Mouse (Mus musculus) forebrain, embryonic 11.5 days (tissue): ENCODE results near the gene Kin. TPM values are rescaled to one million over a fixed set of nuclear protein-coding genes. Genes with fewer than 3 reads are reported as not detected.

Source experiments
- ATAC-seq: fragments of 200-750 bp; cut with Nextera tagmentation; replicated peaks from 2 replicates; pipeline ENCODE4 v1.8.0; 2017; ENCODE audit warnings: moderate TSS enrichment; ENCODE audit not compliant: low FRiP score
- DNase-seq: peaks from one replicate; pipeline ENCODE4 v3.0.0-alpha.2; 2017; ENCODE audit warnings: low spot score
- H3K27ac ChIP-seq: fragments of 300-500 bp; sonication (generic); 2 replicates; pipeline ENCODE4 v1.5.1; 2014; ENCODE audit warnings: low read depth, low read length
- H3K27me3 ChIP-seq: fragments of 300-500 bp; sonication (generic); 2 replicates; pipeline ENCODE4 v1.6.1; 2014; ENCODE audit warnings: mild to moderate bottlenecking, low read length, mixed read lengths; ENCODE audit not compliant: control insufficient read depth, insufficient read depth
- H3K36me3 ChIP-seq: fragments of 300-500 bp; sonication (generic); 2 replicates; pipeline ENCODE4 v1.6.1; 2014; ENCODE audit warnings: mild to moderate bottlenecking, low read length, moderate library complexity, mixed read lengths; ENCODE audit not compliant: control insufficient read depth, insufficient read depth
- H3K4me1 ChIP-seq: fragments of 300-500 bp; sonication (generic); replicated peaks from 2 replicates; pipeline ENCODE4 v1.6.1; 2014; ENCODE audit warnings: low read length, mixed read lengths; ENCODE audit not compliant: control insufficient read depth, insufficient read depth
- H3K4me2 ChIP-seq: fragments of 300-500 bp; sonication (generic); 2 replicates; pipeline ENCODE4 v1.6.1; 2014; ENCODE audit warnings: low read depth, mild to moderate bottlenecking, low read length, moderate library complexity, mixed read lengths; ENCODE audit not compliant: severe bottlenecking
- H3K4me3 ChIP-seq: fragments of 300-500 bp; sonication (generic); 2 replicates; pipeline ENCODE4 v1.5.1; 2014; ENCODE audit warnings: low read depth, low read length
- H3K9ac ChIP-seq: fragments of 300-500 bp; sonication (generic); 2 replicates; pipeline ENCODE4 v1.6.1; 2014; ENCODE audit warnings: low read length
- H3K9me3 ChIP-seq: fragments of 300-500 bp; sonication (generic); 2 replicates; pipeline ENCODE4 v1.6.1; 2016; ENCODE audit warnings: low read length, mixed read lengths; ENCODE audit not compliant: control insufficient read depth
- WGBS: fragments of 180-500 bp; shearing (Covaris S2); extraction: QIAGEN DNeasy Blood & Tissue Kit; methylation state at CpG from one replicate; pipeline ENCODE4 v1.1.7; 2014; 5-methylcytosine and 5-hydroxymethylcytosine counted together
- polyA plus RNA-seq: library from polyadenylated mRNA; unstranded; fragments of >200 nt; fragmentation: Nextera tagmentation; extraction: Ambion mirVana; gene quantifications from 2 replicates; pipeline ENCODE4 v1.2.1, GENCODE M21; 2014

Kin gene
- polyA plus RNA-seq, 1 experiment from 2014 or later, result 40.4 TPM

- WGBS, result 88% methylated on average over 4 of the region's 4 CpGs
- Histone ChIP-seq H3K36me3 (no peaks in the 10 kb centered on the region), H3K9me3 (no peaks in the 10 kb centered on the region), H3K9ac (no peak overlapping the region), H3K4me2 (no peak overlapping the region), H3K27me3 (no peaks in the 10 kb centered on the region), H3K4me3 (no peak overlapping the region), H3K4me1 (no peaks in the 10 kb centered on the region), H3K27ac (no peak overlapping the region)
- DNase-seq (no peak), ATAC-seq (no peak)
Observed at GRCm38 (mm10) chr2:10126122-10126521, 45.7 kb downstream of the Kin start.

- WGBS, result 90% methylated on average over 5 of the region's 5 CpGs
- H3K4me2 ChIP-seq, result no peak overlapping the region
- no peak overlapping the region for H3K27ac ChIP-seq
- no peak for DNase-seq
- no peak for ATAC-seq
- no peaks in the 10 kb centered on the region for H3K4me1 ChIP-seq
- no peaks in the 10 kb centered on the region for H3K9me3 ChIP-seq
- no peak overlapping the region for H3K4me3 ChIP-seq
- H3K36me3 ChIP-seq, result no peaks in the 10 kb centered on the region
- no peak overlapping the region for H3K9ac ChIP-seq
- H3K27me3 ChIP-seq, result no peaks in the 10 kb centered on the region
Observed at GRCm38 (mm10) chr2:10127471-10127870, 47.1 kb downstream of the Kin start.

- ATAC-seq (no peak), DNase-seq (no peak)
- Histone ChIP-seq H3K4me2 (no peak overlapping the region), H3K27ac (no peak overlapping the region), H3K9me3 (no peaks in the 10 kb centered on the region), H3K4me3 (no peak overlapping the region), H3K27me3 (no peaks in the 10 kb centered on the region), H3K36me3 (no peaks in the 10 kb centered on the region), H3K4me1 (no peaks in the 10 kb centered on the region), H3K9ac (no peak overlapping the region)
- 82% methylated on average over 4 of the region's 4 CpGs for WGBS
Observed at GRCm38 (mm10) chr2:10128571-10128970, 48.2 kb downstream of the Kin start.

- no peak overlapping the region for H3K9ac ChIP-seq
- WGBS, result 78% methylated on average over 8 of the region's 8 CpGs
Observed at GRCm38 (mm10) chr2:10130341-10130990, 50.1 kb downstream of the Kin start.

GRCm38 (mm10) chr2:10131296-10131695 lies 50.9 kb downstream of the Kin start, which contains the start of gene Itih2:
Gene Itih2, minus strand, starts transcription at chr2:10131396.
- DNase-seq (no peak), ATAC-seq (no peak)
- no peak within 1 kb of the TSS for H3K9ac ChIP-seq
- 89% methylated on average over 4 of the region's 4 CpGs for WGBS
- no peaks in the 10 kb centered on the region for H3K4me1 ChIP-seq
- H3K36me3 ChIP-seq, result no peaks in the 10 kb centered on the region
- H3K9me3 ChIP-seq, result no peaks in the 10 kb centered on the region
- H3K4me3 ChIP-seq, result no peak within 1 kb of the TSS
- H3K27me3 ChIP-seq, result no peaks in the 10 kb centered on the region
- no peak within 1 kb of the TSS for H3K4me2 ChIP-seq
- no peak within 1 kb of the TSS for H3K27ac ChIP-seq

More at GRCm38 (mm10) chr2:10130341-10130990, 50.1 kb downstream of the Kin start:
- no peak overlapping the region for H3K4me2 ChIP-seq
- no peaks in the 10 kb centered on the region for H3K9me3 ChIP-seq
- no peaks in the 10 kb centered on the region for H3K4me1 ChIP-seq
- H3K36me3 ChIP-seq, result no peaks in the 10 kb centered on the region
- no peak for ATAC-seq
- no peak overlapping the region for H3K27ac ChIP-seq
- H3K4me3 ChIP-seq, result no peak overlapping the region
- no peak for DNase-seq
- no peaks in the 10 kb centered on the region for H3K27me3 ChIP-seq

- H3K4me3 ChIP-seq, result no peak overlapping the region
- H3K4me2 ChIP-seq, result no peak overlapping the region
- no peak for DNase-seq
- H3K9me3 ChIP-seq, result no peaks in the 10 kb centered on the region
- H3K4me1 ChIP-seq, result no peaks in the 10 kb centered on the region
- no peaks in the 10 kb centered on the region for H3K36me3 ChIP-seq
- no peak overlapping the region for H3K9ac ChIP-seq
- ATAC-seq, result no peak
- WGBS, result 85% methylated on average over 1 of the region's 1 CpGs
- no peaks in the 10 kb centered on the region for H3K27me3 ChIP-seq
- no peak overlapping the region for H3K27ac ChIP-seq
Observed at GRCm38 (mm10) chr2:10132128-10132527, 51.7 kb downstream of the Kin start.

- WGBS, result 84% methylated on average over 6 of the region's 6 CpGs
- Histone ChIP-seq H3K27me3 (no peaks in the 10 kb centered on the region), H3K9ac (no peak overlapping the region), H3K4me3 (no peak overlapping the region), H3K4me2 (no peak overlapping the region), H3K27ac (no peak overlapping the region), H3K9me3 (no peaks in the 10 kb centered on the region), H3K36me3 (no peaks in the 10 kb centered on the region), H3K4me1 (no peaks in the 10 kb centered on the region)
- DNase-seq, result no peak
- no peak for ATAC-seq
Observed at GRCm38 (mm10) chr2:10133941-10134340, 53.5 kb downstream of the Kin start.

- Histone ChIP-seq H3K9ac (no peak overlapping the region), H3K27ac (no peak overlapping the region), H3K36me3 (no peaks in the 10 kb centered on the region), H3K9me3 (no peaks in the 10 kb centered on the region), H3K27me3 (no peaks in the 10 kb centered on the region), H3K4me2 (no peak overlapping the region), H3K4me1 (no peaks in the 10 kb centered on the region), H3K4me3 (no peak overlapping the region)
- no peak for DNase-seq
- WGBS, result 82% methylated on average over 2 of the region's 2 CpGs
- ATAC-seq, result no peak
Observed at GRCm38 (mm10) chr2:10137320-10137719, 56.9 kb downstream of the Kin start.

- ATAC-seq (no peak), DNase-seq (no peak)
- H3K9ac ChIP-seq, result no peak overlapping the region
- no peaks in the 10 kb centered on the region for H3K27me3 ChIP-seq
- H3K4me2 ChIP-seq, result no peak overlapping the region
- no peaks in the 10 kb centered on the region for H3K9me3 ChIP-seq
- no peak overlapping the region for H3K27ac ChIP-seq
- H3K4me1 ChIP-seq, result no peaks in the 10 kb centered on the region
- H3K4me3 ChIP-seq, result no peak overlapping the region
- 85% methylated on average over 5 of the region's 5 CpGs for WGBS
- H3K36me3 ChIP-seq, result no peaks in the 10 kb centered on the region
Observed at GRCm38 (mm10) chr2:10140456-10140855, 60.1 kb downstream of the Kin start.
